Mouse (Mus musculus) adipocyte (in vitro differentiated cells): ENCODE measurements at regions not wholly inside any gene's neighbourhood (a gene's known extent, or its start where the extent isn't known, plus 50 kb on each side); places are given as distances from the start of the nearest gene placed in this dataset.
A peak's percentile ranks its signal among the peaks of the same experiment; 100 is the strongest.

ENCODE experiments used
- DNase-seq: peaks from one replicate; pipeline ENCODE4 v3.0.0-alpha.2; 2016; ENCODE audit warnings: low spot score

GRCm38 (mm10) chr4:34340057-34340456 lies 210.7 kb upstream of the Akirin2 start:
- DNase-seq = no peak

- DNase-seq = peak; percentile 7
These were observed 179.3 kb upstream of the Akirin2 start for GRCm38 (mm10) chr4:34371281-34372032.

- DNase-seq = no peak
These were observed 164.3 kb upstream of the Akirin2 start for GRCm38 (mm10) chr4:34386338-34386967.

- no peak for DNase-seq
These were observed 159.2 kb upstream of the Akirin2 start for GRCm38 (mm10) chr4:34391499-34391898.

- no peak for DNase-seq
These were observed 147.7 kb upstream of the Akirin2 start for GRCm38 (mm10) chr4:34403061-34403460.

- no peak for DNase-seq
These were observed 143.6 kb upstream of the Akirin2 start for GRCm38 (mm10) chr4:34407181-34407580.

- no peak for DNase-seq
These were observed 129.8 kb upstream of the Akirin2 start for GRCm38 (mm10) chr4:34420970-34421369.

- no peak for DNase-seq
These were observed 126.5 kb upstream of the Akirin2 start for GRCm38 (mm10) chr4:34424131-34424646.

- no peak for DNase-seq
These were observed 121.7 kb upstream of the Akirin2 start for GRCm38 (mm10) chr4:34429003-34429402.

- no peak for DNase-seq
These were observed 121.1 kb upstream of the Akirin2 start for GRCm38 (mm10) chr4:34429456-34430235.

GRCm38 (mm10) chr4:34437316-34437715 lies 113.4 kb upstream of the Akirin2 start:
- DNase-seq = no peak

GRCm38 (mm10) chr4:34449582-34449981 lies 101.2 kb upstream of the Akirin2 start:
- no peak for DNase-seq

- no peak for DNase-seq
These were observed 88.1 kb upstream of the Akirin2 start for GRCm38 (mm10) chr4:34462591-34462990.

GRCm38 (mm10) chr4:34465845-34466244 lies 84.9 kb upstream of the Akirin2 start:
- DNase-seq = no peak

GRCm38 (mm10) chr4:34466309-34466708 lies 84.4 kb upstream of the Akirin2 start:
- no peak for DNase-seq

- DNase-seq = no peak
These were observed 82.6 kb upstream of the Akirin2 start for GRCm38 (mm10) chr4:34468096-34468495.

GRCm38 (mm10) chr4:34475792-34476448 lies 74.8 kb upstream of the Akirin2 start:
- no peak for DNase-seq

GRCm38 (mm10) chr4:34484273-34484672 lies 66.5 kb upstream of the Akirin2 start:
- DNase-seq = no peak

- no peak for DNase-seq
These were observed 65.2 kb upstream of the Akirin2 start for GRCm38 (mm10) chr4:34485574-34485973.

- DNase-seq = peak; percentile 21
These were observed 55.6 kb upstream of the Akirin2 start for GRCm38 (mm10) chr4:34494961-34495723.

GRCm38 (mm10) chr4:34498325-34498724 lies 52.4 kb upstream of the Akirin2 start:
- DNase-seq = no peak
